Mouse (Mus musculus) megakaryocyte, embryonic 14.5 days (primary cell): ENCODE data around the gene Atg4c.

Experiments
- FLI1 ChIP-seq: IDR thresholded peaks from 2 replicates; pipeline ENCODE4 v1.6.1; 2012; ENCODE audit warnings: low read length, inconsistent platforms, mixed read lengths
- GATA1 ChIP-seq: IDR thresholded peaks from 3 replicates; pipeline ENCODE4 v1.6.1; 2012; ENCODE audit warnings: mixed read lengths, low read length, inconsistent platforms, borderline replicate concordance

DNA sequence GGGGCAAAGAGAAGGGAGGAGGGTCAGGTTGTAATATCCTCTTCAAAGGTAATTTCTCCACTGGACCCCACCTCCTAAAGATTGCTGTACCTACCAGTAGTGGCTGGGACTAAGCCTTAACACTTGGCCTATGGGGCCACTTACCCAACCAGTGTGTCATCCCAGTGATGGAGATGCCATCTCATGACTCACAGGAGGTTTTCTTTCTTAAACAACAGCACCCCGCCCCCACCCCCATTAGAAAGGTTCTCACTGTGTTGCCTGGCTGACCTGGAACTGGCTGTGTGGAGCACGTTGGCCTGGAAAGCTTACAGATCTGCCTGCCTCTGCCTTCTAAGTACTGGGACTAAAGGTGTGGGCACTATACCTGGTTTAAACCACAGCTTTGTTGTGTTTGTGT is 69.5 kb downstream of the Atg4c start:
- TF ChIP-seq GATA1, result no peak
- TF ChIP-seq FLI1, result no peak
